Mouse (Mus musculus) colon, adult 2 months (tissue): ENCODE measurements around the gene Gm3072. TPM values are rescaled to one million over a fixed set of nuclear protein-coding genes. Genes with fewer than 3 reads are reported as not detected.

Source experiments
- polyA plus RNA-seq: library from polyadenylated mRNA; depleted of rRNA; stranded (reverse); fragments of >200 nt; gene quantifications from 2 replicates; pipeline ENCODE4 v1.2.3, GENCODE M21; 2012; rRNA removed

Gene Gm3072
- polyA plus RNA-seq, result not detected in 2 replicates

GRCm38 (mm10) chr14:41624512-41624911 lies at the start of gene Gm3072:
Gm3072 (minus strand) TSS chr14:41624612.

DNA sequence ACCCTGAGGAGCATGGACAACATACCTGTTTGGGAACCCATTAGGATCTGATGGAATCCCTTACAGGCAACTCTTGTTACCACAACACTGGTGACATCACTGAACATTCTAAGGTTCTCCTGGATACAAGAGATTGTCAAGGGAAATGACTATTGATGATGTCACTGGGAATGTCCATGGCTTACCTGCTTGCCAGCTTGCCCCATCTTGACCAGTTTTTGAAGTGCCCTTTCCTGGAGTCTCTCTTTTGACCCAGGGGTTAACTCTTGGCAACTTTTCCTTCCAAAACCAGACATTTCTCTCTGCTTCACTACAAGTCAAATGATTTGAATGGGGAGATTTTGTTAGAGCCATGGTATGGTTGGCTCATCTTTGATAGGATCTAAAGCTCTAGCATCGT lies 22.0 kb upstream of the Gm3072 start, which contains the start of gene Gm3676:
Gm3676 (minus strand) TSS at position 101 of the 400 bp plus-strand sequence.

GRCm38 (mm10) chr14:41572911-41573310 lies 51.5 kb downstream of the Gm3072 start, which contains the start of gene 1700049E17Rik2:
1700049E17Rik2 (plus strand) TSS chr14:41573211.

Other genes with a start within 250 kb of the Gm3072 start
- gene Gm7945, start 238.2 kb downstream of the Gm3072 start, polyA plus RNA-seq, result not detected in 2 replicates
- not detected in 2 replicates for gene Gm6482, start 216.3 kb downstream of the Gm3072 start, polyA plus RNA-seq
- not detected in 2 replicates for gene Gm7954, start 171.1 kb downstream of the Gm3072 start, polyA plus RNA-seq
- not detected in 2 replicates for gene Gm3486, start 135.1 kb downstream of the Gm3072 start, polyA plus RNA-seq
- gene Gm7970, start 69.0 kb downstream of the Gm3072 start, polyA plus RNA-seq, result not detected in 2 replicates
- not detected in 2 replicates for gene 1700049E17Rik2, start 51.4 kb downstream of the Gm3072 start, polyA plus RNA-seq
- not detected in 2 replicates for gene Gm3676, start 21.9 kb upstream of the Gm3072 start, polyA plus RNA-seq
- not detected in 2 replicates for gene Gm8068, start 77.3 kb upstream of the Gm3072 start, polyA plus RNA-seq
- not detected in 2 replicates for gene Gm7929, start 126.0 kb upstream of the Gm3072 start, polyA plus RNA-seq
- gene Gm47189, start 147.8 kb upstream of the Gm3072 start, polyA plus RNA-seq, result not detected in 2 replicates